Mouse (Mus musculus): ENCODE data around the gene Casc3. TPM values are rescaled to one million over a fixed set of nuclear protein-coding genes. Genes with fewer than 3 reads are reported as not detected.
A peak's percentile ranks its signal among the peaks of the same experiment; 100 is the strongest.

The Casc3 gene
- total and polyA plus RNA-seq, 3 experiments: 14.4 to 71.7 (median 16.7) TPM

DNA sequence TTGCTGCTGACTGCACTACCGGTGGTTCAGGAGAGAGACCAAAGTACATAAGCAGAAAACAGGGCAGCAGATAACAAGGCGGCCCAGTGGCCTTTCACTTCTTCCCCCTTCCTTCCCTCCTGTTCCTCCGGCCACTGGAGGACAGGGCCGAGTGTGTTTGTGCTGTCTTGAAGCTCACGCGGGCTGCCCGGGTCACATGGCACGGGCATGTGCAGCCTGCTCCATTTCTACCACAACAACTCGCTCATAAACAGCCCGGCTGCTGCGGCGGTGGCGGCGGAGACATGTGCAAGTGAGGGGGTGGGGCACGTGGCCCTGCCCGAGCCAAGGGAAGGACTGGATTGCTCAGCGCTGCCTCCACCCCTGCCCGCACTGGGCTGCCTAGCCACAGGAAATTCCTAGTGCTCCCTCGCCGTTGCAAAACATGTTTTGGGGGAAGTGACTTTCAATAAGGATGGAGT, 21.4 kb upstream of the Casc3 start (continued):
- TF ChIP-seq CTCF (conservative IDR thresholded peaks at IDR 0.05 in 1 of 2, IDR thresholded peaks at IDR 0.05 in 1 of 2; ENCODE audit: low read depth in 2 of 2, low read length in 2 of 2): no peak
- TF ChIP-seq CHD1 (IDR thresholded peaks at IDR 0.05; ENCODE audit: low read depth, low read length): no peak
- TF ChIP-seq MAFK (IDR thresholded peaks at IDR 0.05; ENCODE audit: insufficient replicate concordance, low read length): 0 out of 2 replicates have a peak, but pooled peaks have one; percentile 30
- no peak for TF ChIP-seq JUN (IDR thresholded peaks at IDR 0.05; ENCODE audit: insufficient read depth, low read depth, low read length)
- TF ChIP-seq EP300 (IDR thresholded peaks at IDR 0.05; ENCODE audit: low read length): 0 out of 2 replicates have a peak, but pooled peaks have one; percentile 27
- no peak for TF ChIP-seq ZNF384 (IDR thresholded peaks at IDR 0.05; ENCODE audit: low read depth, low read length)
- peak; percentile 46 for TF ChIP-seq NRF1 (IDR thresholded peaks at IDR 0.05; ENCODE audit: low read depth, low read length)
- TF ChIP-seq POLR2AphosphoS2 (IDR thresholded peaks at IDR 0.05; ENCODE audit: low read depth, low read length): no peak
- peak; percentile 54; the same call in 1 of the 2 replicates for TF ChIP-seq UBTF (IDR thresholded peaks at IDR 0.05; ENCODE audit: low read depth, low read length)
- TF ChIP-seq KAT2A (IDR thresholded peaks at IDR 0.05; ENCODE audit: insufficient replicate concordance, low read length): 0 out of 2 replicates have a peak, but pooled peaks have one; percentile 26
- no peak for TF ChIP-seq GABPA (IDR thresholded peaks at IDR 0.05; ENCODE audit: insufficient replicate concordance, low read depth, low read length)
- no peak for TF ChIP-seq RAD21 (IDR thresholded peaks at IDR 0.05; ENCODE audit: low read depth, low read length)
- peak; percentile 33; the same call in 1 of the 2 replicates for TF ChIP-seq TCF12 (IDR thresholded peaks at IDR 0.05; ENCODE audit: low read depth, low read length)
- peak; percentile 62 for TF ChIP-seq RCOR1 (conservative IDR thresholded peaks at IDR 0.05; ENCODE audit: low read depth, low read length)
- TF ChIP-seq MAZ (IDR thresholded peaks at IDR 0.05; ENCODE audit: low read depth, low read length): no peak; the same call in 1 of the 2 replicates
- TF ChIP-seq BHLHE40 (IDR thresholded peaks at IDR 0.05; ENCODE audit: low read depth, low read length): peak; percentile 94
- no peak for TF ChIP-seq PAX5 (IDR thresholded peaks at IDR 0.05; ENCODE audit: low read length)
- peak; percentile 87 for TF ChIP-seq MYC (IDR thresholded peaks at IDR 0.05; ENCODE audit: low read depth, low read length)
- peak; percentile 55 for TF ChIP-seq IRF4 (IDR thresholded peaks at IDR 0.05; ENCODE audit: low read depth, low read length)
- TF ChIP-seq SMC3 (IDR thresholded peaks at IDR 0.05; ENCODE audit: low read depth, low read length): no peak
- TF ChIP-seq HCFC1 (IDR thresholded peaks at IDR 0.05; ENCODE audit: low read depth, low read length): no peak
- TF ChIP-seq E2F4 (IDR thresholded peaks at IDR 0.05; ENCODE audit: insufficient replicate concordance, low read depth, low read length): no peak
- TF ChIP-seq JUND (conservative IDR thresholded peaks at IDR 0.05; ENCODE audit: low read depth, low read length): no peak

DNA sequence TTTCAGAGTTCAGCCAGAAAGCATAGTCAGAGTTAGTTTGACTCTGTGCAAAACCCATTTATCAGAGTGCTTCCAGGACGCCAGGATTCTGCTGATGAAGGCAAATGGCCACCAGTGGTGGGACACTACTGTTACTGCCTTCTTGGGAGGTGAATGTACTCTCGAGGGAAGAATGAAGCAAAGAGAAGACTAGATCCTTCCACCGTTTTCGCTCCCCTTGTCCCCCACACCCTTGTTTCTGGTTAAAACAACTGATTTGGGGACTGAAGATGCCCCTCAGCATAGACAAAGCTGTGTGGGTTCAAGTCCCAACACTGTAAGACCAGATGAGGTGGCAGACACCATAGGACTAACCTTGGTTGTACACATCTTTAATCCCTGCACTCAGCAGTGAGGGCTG, 20.6 kb upstream of the Casc3 start:
- H3K9me3 ChIP-seq (replicated peaks; ENCODE audit: low read length): no peaks in the 10 kb centered on the region
- H3K4me3 ChIP-seq (replicated peaks in 1 of 3; ENCODE audit: low read depth in 2 of 3, low read length in 2 of 3, poor library complexity in 1 of 3): no peak overlapping the region
- TF ChIP-seq ZC3H11A (IDR thresholded peaks at IDR 0.05; ENCODE audit: low read depth, low read length) (no peak), CTCF (conservative IDR thresholded peaks at IDR 0.05 in 1 of 2, IDR thresholded peaks at IDR 0.05 in 1 of 2; ENCODE audit: low read depth in 2 of 2, low read length in 2 of 2) (no peak), TBP (conservative IDR thresholded peaks at IDR 0.05; ENCODE audit: low read depth, low read length) (no peak)
- no peaks in the 10 kb centered on the region for H3K79me2 ChIP-seq (replicated peaks; ENCODE audit: control insufficient read depth, extremely low read depth, insufficient read depth, poor library complexity, severe bottlenecking)
- no peak overlapping the region for H3K4me2 ChIP-seq (ENCODE audit: insufficient read depth, low read depth, poor library complexity, severe bottlenecking)
- peaks cover 25% of the 10 kb centered on the region for H3K27me3 ChIP-seq (replicated peaks)
- H3K4me1 ChIP-seq (ENCODE audit: control insufficient read depth in 1 of 2, insufficient read depth in 2 of 2): peaks cover 17 to 48% of the 10 kb centered on the region in 2 experiments
- no peak overlapping the region for H3K9ac ChIP-seq (ENCODE audit: insufficient read depth, low read depth)
- in situ Hi-C loops (cut with MboI; ENCODE audit: low pct_ligation_motif_present, low pct_unique_long_range_greater_than_20kb, low sequenced_read_pairs): loop anchor here (5.0 to 10.0 kb wide), 2 partner anchors 37 to 59 kb away; partner anchors contain the start of gene Med24
- no peak overlapping the region for H3K27ac ChIP-seq (ENCODE audit: insufficient read depth, low read depth)
- no peaks in the 10 kb centered on the region for H3K36me3 ChIP-seq (replicated peaks in 1 of 2; ENCODE audit: control insufficient read depth in 1 of 2, insufficient read depth in 1 of 2, low read length in 1 of 2)
- no peak for DNase-seq (ENCODE audit: extremely low read depth)
- dilution Hi-C loops (cut with MboI; ENCODE audit: extremely low pct_ligation_motif_present, extremely low pct_unique_long_range_greater_than_20kb, low sequenced_read_pairs): no loop called here

All from CH12.LX (cell line).